Mouse (Mus musculus) hindbrain, embryonic 12.5 days (tissue): ENCODE data around the gene Fbxl5. TPM values are rescaled to one million over a fixed set of nuclear protein-coding genes. Genes with fewer than 3 reads are reported as not detected.

ENCODE experiments used
- ATAC-seq: fragments of 200-750 bp; cut with Nextera tagmentation; 2 replicates; pipeline ENCODE4 v1.8.0; 2017; ENCODE audit warnings: moderate TSS enrichment; ENCODE audit not compliant: low FRiP score
- H3K27ac ChIP-seq: fragments of 300-500 bp; sonication (generic); 2 replicates; pipeline ENCODE4 v1.5.1; 2016; ENCODE audit warnings: mild to moderate bottlenecking
- H3K27me3 ChIP-seq: fragments of 300-500 bp; sonication (generic); 2 replicates; pipeline ENCODE4 v1.6.1; 2016; ENCODE audit warnings: mild to moderate bottlenecking
- H3K36me3 ChIP-seq: fragments of 300-500 bp; sonication (generic); 2 replicates; pipeline ENCODE4 v1.6.1; 2016; ENCODE audit warnings: mild to moderate bottlenecking
- H3K4me1 ChIP-seq: fragments of 300-500 bp; sonication (generic); 2 replicates; pipeline ENCODE4 v1.6.1; 2016
- H3K4me2 ChIP-seq: fragments of 300-500 bp; sonication (generic); replicated peaks from 2 replicates; pipeline ENCODE4 v1.6.1; 2016; ENCODE audit warnings: mild to moderate bottlenecking
- H3K4me3 ChIP-seq: fragments of 300-500 bp; sonication (generic); 2 replicates; pipeline ENCODE4 v1.5.1; 2016; ENCODE audit warnings: mild to moderate bottlenecking
- H3K9ac ChIP-seq: fragments of 300-500 bp; sonication (generic); 2 replicates; pipeline ENCODE4 v1.6.1; 2016; ENCODE audit warnings: mild to moderate bottlenecking, moderate library complexity
- H3K9me3 ChIP-seq: fragments of 300-500 bp; sonication (generic); replicated peaks from 2 replicates; pipeline ENCODE4 v1.6.1; 2016; ENCODE audit warnings: mild to moderate bottlenecking
- WGBS: fragments of 180-500 bp; shearing (Covaris S2); methylation state at CpG from one replicate; pipeline ENCODE4 v1.1.7; 2016; 5-methylcytosine and 5-hydroxymethylcytosine counted together
- polyA plus RNA-seq: library from polyadenylated mRNA; unstranded; fragments of >200 nt; fragmentation: Nextera tagmentation; extraction: Ambion mirVana; gene quantifications from 2 replicates; pipeline ENCODE4 v1.2.1, GENCODE M21; 2016

The Fbxl5 gene
- polyA plus RNA-seq, 1 experiment from 2014 or later = 60.6 TPM

- H3K36me3 ChIP-seq = no peaks in the 10 kb centered on the region
- H3K9ac ChIP-seq = no peak overlapping the region
- H3K27ac ChIP-seq = no peak overlapping the region
- no peak overlapping the region for H3K4me3 ChIP-seq
- H3K4me1 ChIP-seq = peaks cover 9% of the 10 kb centered on the region
- no peaks in the 10 kb centered on the region; the same call in 1 of the 2 replicates for H3K9me3 ChIP-seq
- H3K4me2 ChIP-seq = no peak overlapping the region
- 91% methylated on average over 3 of the region's 3 CpGs for WGBS
- no peaks in the 10 kb centered on the region for H3K27me3 ChIP-seq
- no peak for ATAC-seq
Observed at GRCm38 (mm10) chr5:43848275-43848674, 26.8 kb upstream of the Fbxl5 start.

DNA sequence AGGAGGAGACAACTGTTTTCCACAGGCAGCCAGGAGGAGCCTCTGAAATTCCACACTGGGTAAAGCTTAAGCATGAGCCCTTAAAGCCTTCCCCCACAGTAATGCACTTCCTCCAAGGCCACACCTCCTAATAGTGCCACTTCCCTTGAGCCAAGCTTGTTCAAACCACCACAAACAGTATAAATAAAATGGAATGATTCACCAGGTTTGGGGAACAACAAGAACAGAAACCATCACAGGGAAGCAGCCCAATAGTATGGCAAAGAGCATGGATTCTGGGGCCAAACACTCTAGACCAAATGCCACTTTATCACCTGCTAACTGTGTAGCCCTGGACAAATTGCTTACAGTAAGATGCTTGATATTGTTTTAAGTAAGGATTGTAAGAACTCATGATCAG, 26.1 kb upstream of the Fbxl5 start:
- no peaks in the 10 kb centered on the region for H3K36me3 ChIP-seq
- H3K4me1 ChIP-seq = peaks cover 9% of the 10 kb centered on the region
- H3K9me3 ChIP-seq = no peaks in the 10 kb centered on the region; the same call in 1 of the 2 replicates
- no peak overlapping the region for H3K4me2 ChIP-seq
- H3K4me3 ChIP-seq = no peak overlapping the region
- no peak overlapping the region for H3K27ac ChIP-seq
- H3K27me3 ChIP-seq = no peaks in the 10 kb centered on the region
- ATAC-seq = no peak
- no peak overlapping the region for H3K9ac ChIP-seq

DNA sequence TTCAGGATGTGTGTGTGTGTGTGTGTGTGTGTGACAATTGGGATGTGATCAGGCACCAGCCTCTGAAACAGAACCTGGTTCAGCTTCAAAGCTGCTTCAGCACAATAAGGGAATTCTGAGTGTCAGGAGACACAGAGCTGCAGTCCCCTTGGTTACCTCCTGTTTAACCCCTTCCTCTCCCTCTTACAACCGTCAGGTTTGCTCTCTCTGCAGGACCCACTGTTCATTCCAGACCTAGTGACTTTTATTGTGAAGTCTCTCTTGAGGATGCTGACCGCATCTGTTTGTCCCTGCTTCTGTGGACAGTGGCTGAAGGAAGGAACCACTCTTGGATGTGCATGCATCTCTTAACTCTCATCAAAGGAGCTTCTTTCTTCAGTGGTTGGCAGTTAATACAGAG, 24.8 kb upstream of the Fbxl5 start:
- peaks cover 9% of the 10 kb centered on the region for H3K4me1 ChIP-seq
- no peak for ATAC-seq
- H3K9ac ChIP-seq = no peak overlapping the region
- H3K9me3 ChIP-seq = no peaks in the 10 kb centered on the region; the same call in 1 of the 2 replicates
- no peaks in the 10 kb centered on the region for H3K27me3 ChIP-seq
- no peak overlapping the region for H3K4me3 ChIP-seq
- WGBS = 22% methylated on average over 2 of the region's 2 CpGs
- H3K36me3 ChIP-seq = no peaks in the 10 kb centered on the region
- no peak overlapping the region for H3K4me2 ChIP-seq
- no peak overlapping the region for H3K27ac ChIP-seq

DNA sequence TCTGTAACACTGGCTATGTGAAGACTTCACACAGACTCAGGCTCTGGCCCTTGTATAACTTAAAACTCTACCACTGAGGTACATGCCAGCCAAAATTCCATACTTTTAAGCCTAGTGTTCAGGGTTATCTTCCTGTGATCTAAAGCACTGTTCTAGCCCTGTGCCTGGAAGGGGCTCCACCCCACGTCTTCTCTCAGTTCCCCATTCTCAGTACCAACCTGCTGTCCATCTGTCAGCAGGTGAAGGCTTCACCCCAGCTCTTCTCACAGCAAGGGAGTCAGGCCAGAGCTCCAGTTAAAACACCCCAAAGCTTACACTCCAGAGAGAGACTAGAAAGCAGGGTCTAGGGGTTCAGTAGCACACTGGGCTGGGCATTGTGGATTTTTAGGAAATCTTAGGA, 24.2 kb upstream of the Fbxl5 start:
- Histone ChIP-seq H3K27me3 (no peaks in the 10 kb centered on the region), H3K36me3 (no peaks in the 10 kb centered on the region), H3K4me3 (no peak overlapping the region), H3K4me2 (no peak overlapping the region), H3K27ac (no peak overlapping the region), H3K9me3 (no peaks in the 10 kb centered on the region; the same call in 1 of the 2 replicates), H3K9ac (no peak overlapping the region), H3K4me1 (peaks cover 9% of the 10 kb centered on the region)
- no peak for ATAC-seq
- 53% methylated on average over 1 of the region's 1 CpGs for WGBS

GRCm38 (mm10) chr5:43845083-43845482, 23.6 kb upstream of the Fbxl5 start:
- Histone ChIP-seq H3K4me3 (no peak overlapping the region), H3K9ac (no peak overlapping the region), H3K27ac (no peak overlapping the region), H3K4me1 (peaks cover 9% of the 10 kb centered on the region), H3K9me3 (no peaks in the 10 kb centered on the region; the same call in 1 of the 2 replicates), H3K36me3 (no peaks in the 10 kb centered on the region), H3K27me3 (no peaks in the 10 kb centered on the region), H3K4me2 (no peak overlapping the region)
- WGBS = 89% methylated on average over 5 of the region's 5 CpGs
- no peak for ATAC-seq

- H3K4me3 ChIP-seq = no peak overlapping the region
- no peak for ATAC-seq
- no peak overlapping the region for H3K4me2 ChIP-seq
- H3K4me1 ChIP-seq = peaks cover 9% of the 10 kb centered on the region
- no peaks in the 10 kb centered on the region; the same call in 1 of the 2 replicates for H3K9me3 ChIP-seq
- H3K27me3 ChIP-seq = no peaks in the 10 kb centered on the region
- 75% methylated on average over 3 of the region's 3 CpGs for WGBS
- H3K36me3 ChIP-seq = no peaks in the 10 kb centered on the region
- no peak overlapping the region for H3K27ac ChIP-seq
- no peak overlapping the region for H3K9ac ChIP-seq
Observed at GRCm38 (mm10) chr5:43842576-43843155, 21.2 kb upstream of the Fbxl5 start.

DNA sequence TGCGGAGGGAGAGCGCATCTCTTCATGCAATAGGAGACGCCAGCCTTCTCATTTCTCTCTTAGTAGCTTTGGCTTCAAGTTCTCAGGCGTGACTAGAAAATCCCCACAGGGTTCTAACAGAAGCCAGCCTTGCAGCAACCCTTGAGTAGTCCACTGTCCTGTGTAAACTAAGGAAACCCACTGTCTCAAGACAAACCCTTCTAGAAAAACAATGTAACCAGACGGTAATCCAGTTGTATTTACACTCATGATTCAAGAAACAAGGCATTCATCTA, 20.5 kb upstream of the Fbxl5 start:
- no peak for ATAC-seq
- 82% methylated on average over 5 of the region's 5 CpGs for WGBS
- H3K27me3 ChIP-seq = no peaks in the 10 kb centered on the region

GRCm38 (mm10) chr5:43841144-43842010, 19.9 kb upstream of the Fbxl5 start:
- no peaks in the 10 kb centered on the region for H3K36me3 ChIP-seq
- 54% methylated on average over 11 of the region's 11 CpGs for WGBS
- no peak for ATAC-seq

More for the DNA sequence above, 20.5 kb upstream of the Fbxl5 start:
- no peaks in the 10 kb centered on the region for H3K36me3 ChIP-seq
- no peak overlapping the region for H3K4me2 ChIP-seq
- peaks cover 9% of the 10 kb centered on the region for H3K4me1 ChIP-seq
- H3K27ac ChIP-seq = no peak overlapping the region
- H3K9me3 ChIP-seq = no peaks in the 10 kb centered on the region; the same call in 1 of the 2 replicates
- no peak overlapping the region for H3K4me3 ChIP-seq
- no peak overlapping the region for H3K9ac ChIP-seq

GRCm38 (mm10) chr5:43837372-43837771, 15.9 kb upstream of the Fbxl5 start:
- Histone ChIP-seq H3K9me3 (no peaks in the 10 kb centered on the region), H3K27ac (no peak overlapping the region), H3K27me3 (no peaks in the 10 kb centered on the region), H3K9ac (no peak overlapping the region), H3K4me3 (no peak overlapping the region), H3K4me1 (no peaks in the 10 kb centered on the region), H3K36me3 (no peaks in the 10 kb centered on the region), H3K4me2 (no peak overlapping the region)
- 45% methylated on average over 5 of the region's 5 CpGs for WGBS
- no peak for ATAC-seq

More at GRCm38 (mm10) chr5:43841144-43842010, 19.9 kb upstream of the Fbxl5 start:
- Histone ChIP-seq H3K27ac (no peak overlapping the region), H3K4me1 (peaks cover 8% of the 10 kb centered on the region), H3K9me3 (no peaks in the 10 kb centered on the region; the same call in 1 of the 2 replicates), H3K4me2 (no peak overlapping the region), H3K27me3 (no peaks in the 10 kb centered on the region), H3K9ac (no peak overlapping the region), H3K4me3 (no peak overlapping the region)

DNA sequence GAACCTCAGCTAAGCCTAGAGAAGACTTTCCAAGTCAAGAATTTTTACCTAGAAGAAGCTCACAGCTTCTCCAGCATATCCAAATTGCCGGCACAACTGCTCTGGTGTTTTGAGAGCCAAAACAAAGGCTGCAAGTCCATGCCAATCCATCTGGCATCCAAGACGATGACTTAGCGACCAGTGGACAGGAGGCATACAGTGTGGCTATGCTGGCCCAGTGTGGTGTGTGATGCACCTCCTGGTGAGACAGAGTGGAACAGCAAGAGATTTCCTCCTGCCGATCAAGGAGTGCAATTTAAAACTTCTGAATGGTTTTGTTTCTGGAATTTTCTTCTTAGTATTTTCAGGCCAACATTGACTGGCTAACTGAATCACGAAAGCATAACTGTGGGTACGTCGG, 15.2 kb upstream of the Fbxl5 start:
- no peak for ATAC-seq
- H3K27me3 ChIP-seq = no peaks in the 10 kb centered on the region
- H3K27ac ChIP-seq = no peak overlapping the region
- no peaks in the 10 kb centered on the region for H3K36me3 ChIP-seq
- H3K4me1 ChIP-seq = no peaks in the 10 kb centered on the region
- H3K9ac ChIP-seq = no peak overlapping the region
- 89% methylated on average over 7 of the region's 7 CpGs for WGBS
- no peak overlapping the region for H3K4me3 ChIP-seq
- H3K9me3 ChIP-seq = no peaks in the 10 kb centered on the region
- H3K4me2 ChIP-seq = no peak overlapping the region

DNA sequence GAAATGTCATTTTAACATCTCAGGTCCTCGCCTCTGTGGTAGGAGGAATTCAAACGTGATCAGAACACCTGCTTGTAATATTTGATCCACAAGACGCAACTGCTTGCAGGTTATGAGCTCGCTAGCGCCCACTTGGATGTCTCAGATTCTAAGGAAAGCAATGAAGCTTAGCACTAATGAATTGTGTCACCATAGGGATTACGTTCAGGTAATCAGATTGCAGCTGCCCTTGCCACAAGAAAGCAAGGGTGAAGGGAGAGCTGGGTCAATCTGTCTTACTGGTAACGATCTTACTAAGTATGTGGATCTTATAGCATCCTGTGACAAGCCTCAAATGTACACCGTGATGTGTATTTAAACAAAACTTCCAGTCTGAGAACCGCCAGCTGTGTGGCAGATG, 5.9 kb upstream of the Fbxl5 start:
- Histone ChIP-seq H3K27me3 (no peaks in the 10 kb centered on the region), H3K4me2 (no peak overlapping the region), H3K9ac (no peak overlapping the region), H3K4me3 (no peak overlapping the region), H3K27ac (no peak overlapping the region), H3K36me3 (no peaks in the 10 kb centered on the region), H3K9me3 (no peaks in the 10 kb centered on the region), H3K4me1 (no peaks in the 10 kb centered on the region)
- no peak for ATAC-seq
- 85% methylated on average over 9 of the region's 9 CpGs for WGBS

DNA sequence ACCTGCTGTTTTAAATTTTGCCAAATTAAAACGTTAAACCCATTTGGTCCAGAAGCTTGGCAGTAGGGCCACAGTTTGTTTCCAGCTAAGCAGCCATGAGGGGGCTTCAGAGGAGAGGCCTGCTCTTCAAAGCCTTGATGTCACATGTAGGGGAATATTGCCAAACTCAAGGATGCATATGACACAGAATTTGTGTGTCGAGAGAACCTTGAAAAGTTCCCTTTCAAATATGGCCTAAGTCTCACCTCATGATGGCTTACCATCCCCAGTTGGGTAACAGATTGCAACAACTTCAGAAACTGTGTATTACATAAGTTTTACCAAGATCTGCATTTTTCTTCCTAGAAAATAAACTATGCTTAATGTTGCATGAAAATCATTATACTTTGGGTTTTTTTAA, 5.4 kb upstream of the Fbxl5 start:
- no peaks in the 10 kb centered on the region for H3K36me3 ChIP-seq
- H3K27me3 ChIP-seq = no peaks in the 10 kb centered on the region
- WGBS = 90% methylated on average over 2 of the region's 2 CpGs
- no peak for ATAC-seq
- H3K27ac ChIP-seq = no peak overlapping the region
- no peaks in the 10 kb centered on the region for H3K4me1 ChIP-seq
- H3K4me3 ChIP-seq = no peak overlapping the region
- H3K4me2 ChIP-seq = no peak overlapping the region
- no peaks in the 10 kb centered on the region for H3K9me3 ChIP-seq
- no peak overlapping the region for H3K9ac ChIP-seq

DNA sequence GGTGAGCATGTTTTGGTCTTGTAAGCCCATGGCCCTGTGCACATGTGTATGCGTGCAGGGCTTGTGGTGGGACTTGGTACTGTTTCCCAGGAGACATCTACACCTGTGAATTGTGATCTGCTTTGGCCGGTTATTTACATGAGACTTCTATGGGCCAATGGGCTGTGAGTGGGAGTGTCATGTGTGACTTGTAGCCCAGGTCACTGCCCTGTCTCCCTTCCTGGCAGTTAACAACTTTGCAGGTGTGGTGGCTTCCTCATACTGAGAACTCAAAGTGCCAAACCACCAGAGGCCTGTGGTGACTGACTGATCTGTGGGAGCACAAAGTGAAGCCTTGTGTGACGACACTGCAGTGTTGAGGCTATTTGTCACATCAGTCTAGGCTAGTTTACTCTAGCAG, 3.1 kb upstream of the Fbxl5 start:
- 87% methylated on average over 3 of the region's 3 CpGs for WGBS
- H3K36me3 ChIP-seq = no peaks in the 10 kb centered on the region
- no peaks in the 10 kb centered on the region for H3K4me1 ChIP-seq
- no peak for ATAC-seq
- no peak overlapping the region for H3K27ac ChIP-seq
- no peak overlapping the region for H3K4me2 ChIP-seq
- H3K4me3 ChIP-seq = no peak overlapping the region
- H3K27me3 ChIP-seq = no peaks in the 10 kb centered on the region
- H3K9me3 ChIP-seq = no peaks in the 10 kb centered on the region
- no peak overlapping the region for H3K9ac ChIP-seq
